Mouse (Mus musculus): ENCODE results near the gene Ttc4. TPM values are rescaled to one million over a fixed set of nuclear protein-coding genes. Genes with fewer than 3 reads are reported as not detected.
A peak's percentile ranks its signal among the peaks of the same experiment; 100 is the strongest.

Ttc4 gene
- polyA plus RNA-seq, 1 experiment from 2014 or later = 106 TPM

DNA sequence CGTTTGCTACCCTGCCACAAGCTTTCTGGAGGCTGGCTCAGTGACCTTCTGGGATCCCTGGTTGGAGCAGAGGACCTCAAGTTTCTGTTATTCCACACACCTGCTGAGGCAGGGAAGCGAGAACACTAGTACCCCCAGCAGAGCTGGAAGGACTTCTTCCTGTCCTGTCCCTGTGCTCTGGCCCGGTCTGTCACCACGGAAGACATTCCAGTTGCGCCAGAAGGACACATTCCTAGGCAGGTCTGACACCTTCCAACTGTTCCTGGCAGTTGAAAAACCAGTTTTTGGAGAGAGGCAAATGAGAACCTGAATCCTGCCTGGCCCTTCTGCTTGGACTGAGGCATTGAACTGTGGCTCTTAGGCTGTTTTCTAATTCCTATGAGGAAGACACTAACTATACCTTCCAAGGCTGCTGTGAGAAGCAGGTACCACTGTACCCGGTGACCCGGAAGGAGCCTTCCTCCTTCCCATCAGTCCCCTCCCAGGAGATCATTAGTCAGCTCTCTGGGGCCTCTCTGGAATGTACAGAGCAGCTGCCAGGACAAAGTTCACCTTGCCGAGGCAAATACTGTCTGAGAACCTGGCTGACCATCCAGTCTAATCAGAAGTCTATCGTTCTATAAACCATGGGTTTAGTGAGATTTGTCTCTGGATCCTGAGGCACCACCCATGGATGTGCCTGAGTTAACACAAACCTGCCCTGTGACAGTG is 49.9 kb downstream of the Ttc4 start:
- no peak overlapping the region for H3K9ac ChIP-seq
- no peaks in the 10 kb centered on the region for H3K36me3 ChIP-seq
- no peak for ATAC-seq (ENCODE audit: insufficient number of reproducible peaks, insufficient read depth, low FRiP score, low TSS enrichment)
- H3K4me2 ChIP-seq (replicated peaks) = no peak overlapping the region
- H3K27me3 ChIP-seq = peaks cover 37% of the 10 kb centered on the region
- H3K9me3 ChIP-seq = no peaks in the 10 kb centered on the region
- 50% methylated on average over 9 of the region's 9 CpGs for WGBS
- peaks cover 8% of the 10 kb centered on the region for H3K4me1 ChIP-seq
- H3K27ac ChIP-seq = no peak overlapping the region
- H3K4me3 ChIP-seq = no peak overlapping the region

GRCm38 (mm10) chr4:106627809-106628208 is 50.9 kb downstream of the Ttc4 start:
- H3K4me3 ChIP-seq = no peak overlapping the region
- no peaks in the 10 kb centered on the region for H3K9me3 ChIP-seq
- no peak for ATAC-seq (ENCODE audit: insufficient number of reproducible peaks, insufficient read depth, low FRiP score, low TSS enrichment)
- H3K4me2 ChIP-seq (replicated peaks) = no peak overlapping the region
- no peaks in the 10 kb centered on the region for H3K36me3 ChIP-seq
- WGBS = 70% methylated on average over 5 of the region's 5 CpGs
- H3K27me3 ChIP-seq = peaks cover 47% of the 10 kb centered on the region
- H3K27ac ChIP-seq = no peak overlapping the region
- H3K9ac ChIP-seq = no peak overlapping the region
- H3K4me1 ChIP-seq = peaks cover 8% of the 10 kb centered on the region

GRCm38 (mm10) chr4:106624271-106624670 is 54.5 kb downstream of the Ttc4 start:
- Histone ChIP-seq H3K9me3 (no peaks in the 10 kb centered on the region), H3K9ac (no peak overlapping the region), H3K4me1 (no peaks in the 10 kb centered on the region), H3K4me2 (replicated peaks) (no peak overlapping the region), H3K27me3 (peaks cover 69% of the 10 kb centered on the region), H3K4me3 (no peak overlapping the region), H3K27ac (no peak overlapping the region), H3K36me3 (no peaks in the 10 kb centered on the region)
- WGBS = 86% methylated on average over 10 of the region's 10 CpGs
- ATAC-seq (ENCODE audit: insufficient number of reproducible peaks, insufficient read depth, low FRiP score, low TSS enrichment) = no peak

DNA sequence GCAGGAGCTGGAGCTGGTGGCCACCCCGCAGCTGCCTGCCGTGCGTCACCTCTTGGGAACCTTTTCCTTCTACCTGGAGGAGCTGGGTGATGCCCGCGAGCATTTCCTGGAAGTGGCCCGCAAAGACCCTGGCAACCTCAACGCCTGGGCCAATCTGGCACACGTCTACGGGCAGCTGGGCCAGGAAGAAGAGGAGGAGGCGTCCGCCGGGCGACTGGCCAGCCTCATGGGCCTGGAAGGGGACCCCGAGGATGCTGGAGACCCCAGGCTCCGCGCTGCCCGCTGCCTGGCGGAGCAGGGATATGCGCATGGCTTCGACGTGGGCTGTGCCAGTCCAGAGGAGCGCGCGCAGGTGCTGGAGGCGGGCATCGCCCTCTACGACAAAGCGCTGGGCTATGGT is 56.0 kb downstream of the Ttc4 start:
- Histone ChIP-seq H3K4me1 (no peaks in the 10 kb centered on the region), H3K4me2 (replicated peaks) (no peak overlapping the region), H3K27ac (no peak overlapping the region), H3K9me3 (no peaks in the 10 kb centered on the region), H3K9ac (no peak overlapping the region), H3K36me3 (no peaks in the 10 kb centered on the region), H3K27me3 (peaks cover 69% of the 10 kb centered on the region), H3K4me3 (no peak overlapping the region)
- WGBS = 30% methylated on average over 28 of the region's 28 CpGs
- no peak for ATAC-seq (ENCODE audit: insufficient number of reproducible peaks, insufficient read depth, low FRiP score, low TSS enrichment)

- no peak for ATAC-seq (ENCODE audit: insufficient number of reproducible peaks, insufficient read depth, low FRiP score, low TSS enrichment)
- H3K36me3 ChIP-seq = no peaks in the 10 kb centered on the region
- no peak within 1 kb of the TSS for H3K27ac ChIP-seq
- H3K4me3 ChIP-seq = no peak within 1 kb of the TSS
- H3K9ac ChIP-seq = no peak within 1 kb of the TSS
- H3K9me3 ChIP-seq = no peaks in the 10 kb centered on the region
- H3K4me1 ChIP-seq = peaks cover 6% of the 10 kb centered on the region
- no peak within 1 kb of the TSS for H3K4me2 ChIP-seq (replicated peaks)
- 28% methylated on average over 16 of the region's 16 CpGs for WGBS
- H3K27me3 ChIP-seq = peaks cover 63% of the 10 kb centered on the region
Observed at GRCm38 (mm10) chr4:106622030-106622493, 56.7 kb downstream of the Ttc4 start, which contains the start of gene Ttc22. Gene Ttc22 (plus strand): TSS chr4:106622432.

GRCm38 (mm10) chr4:106621428-106621827 is 57.3 kb downstream of the Ttc4 start:
- no peak overlapping the region for H3K9ac ChIP-seq
- no peaks in the 10 kb centered on the region for H3K9me3 ChIP-seq
- no peak overlapping the region for H3K4me3 ChIP-seq
- peaks cover 10% of the 10 kb centered on the region for H3K4me1 ChIP-seq
- no peaks in the 10 kb centered on the region for H3K36me3 ChIP-seq
- no peak for ATAC-seq (ENCODE audit: insufficient number of reproducible peaks, insufficient read depth, low FRiP score, low TSS enrichment)
- H3K27ac ChIP-seq = no peak overlapping the region
- H3K4me2 ChIP-seq (replicated peaks) = no peak overlapping the region
- WGBS = 73% methylated on average over 3 of the region's 3 CpGs
- H3K27me3 ChIP-seq = peaks cover 63% of the 10 kb centered on the region

- Histone ChIP-seq H3K4me2 (replicated peaks) (no peak overlapping the region), H3K9me3 (no peaks in the 10 kb centered on the region), H3K27me3 (peaks cover 38% of the 10 kb centered on the region), H3K4me3 (no peak overlapping the region), H3K4me1 (peaks cover 10% of the 10 kb centered on the region), H3K27ac (no peak overlapping the region), H3K36me3 (no peaks in the 10 kb centered on the region), H3K9ac (no peak overlapping the region)
- WGBS = 83% methylated on average over 4 of the region's 4 CpGs
- ATAC-seq (ENCODE audit: insufficient number of reproducible peaks, insufficient read depth, low FRiP score, low TSS enrichment) = no peak
Observed at GRCm38 (mm10) chr4:106618898-106619297, 59.8 kb downstream of the Ttc4 start.

DNA sequence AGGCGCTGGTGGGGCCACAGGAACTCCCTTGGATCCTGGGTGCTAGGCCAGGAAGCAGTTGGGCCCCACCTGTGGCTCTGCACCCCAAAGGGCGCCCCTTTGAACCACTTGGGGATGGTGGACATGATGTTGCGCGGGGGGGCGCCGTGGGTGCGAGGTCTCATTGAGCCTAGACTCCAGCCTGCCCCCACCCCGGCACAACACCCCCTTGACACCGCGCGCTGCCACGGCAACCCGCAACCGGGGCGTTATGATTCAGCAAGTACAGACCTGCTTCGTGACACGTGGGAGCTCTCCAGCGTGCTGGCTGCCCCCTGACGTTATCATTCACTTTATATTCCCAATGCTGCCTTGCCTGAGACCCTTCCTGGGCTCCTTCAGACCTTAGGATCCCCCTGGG is 61.7 kb downstream of the Ttc4 start, which contains the start of gene Lexm:
Lexm (minus strand) TSS at position 186 of the 400 bp plus-strand sequence.
- 2% methylated on average over 19 of the region's 19 CpGs for WGBS
- no peak for ATAC-seq (ENCODE audit: insufficient number of reproducible peaks, insufficient read depth, low FRiP score, low TSS enrichment)
- no peak within 1 kb of the TSS for H3K27ac ChIP-seq
- H3K9ac ChIP-seq = no peak within 1 kb of the TSS
- no peak within 1 kb of the TSS for H3K4me3 ChIP-seq
- H3K9me3 ChIP-seq = no peaks in the 10 kb centered on the region
- H3K36me3 ChIP-seq = no peaks in the 10 kb centered on the region
- H3K27me3 ChIP-seq = peaks cover 19% of the 10 kb centered on the region
- peak within 1 kb of the TSS; percentile 42 for H3K4me2 ChIP-seq (replicated peaks)
- peaks cover 10% of the 10 kb centered on the region for H3K4me1 ChIP-seq

- H3K4me2 ChIP-seq (replicated peaks) = no peak overlapping the region
- no peaks in the 10 kb centered on the region for H3K36me3 ChIP-seq
- peaks cover 7% of the 10 kb centered on the region for H3K27me3 ChIP-seq
- peaks cover 10% of the 10 kb centered on the region for H3K4me1 ChIP-seq
- WGBS = 76% methylated on average over 12 of the region's 12 CpGs
- H3K9ac ChIP-seq = no peak overlapping the region
- ATAC-seq (ENCODE audit: insufficient number of reproducible peaks, insufficient read depth, low FRiP score, low TSS enrichment) = no peak
- H3K4me3 ChIP-seq = no peak overlapping the region
- no peak overlapping the region for H3K27ac ChIP-seq
- H3K9me3 ChIP-seq = no peaks in the 10 kb centered on the region
Observed at GRCm38 (mm10) chr4:106615637-106616036, 63.1 kb downstream of the Ttc4 start.

DNA sequence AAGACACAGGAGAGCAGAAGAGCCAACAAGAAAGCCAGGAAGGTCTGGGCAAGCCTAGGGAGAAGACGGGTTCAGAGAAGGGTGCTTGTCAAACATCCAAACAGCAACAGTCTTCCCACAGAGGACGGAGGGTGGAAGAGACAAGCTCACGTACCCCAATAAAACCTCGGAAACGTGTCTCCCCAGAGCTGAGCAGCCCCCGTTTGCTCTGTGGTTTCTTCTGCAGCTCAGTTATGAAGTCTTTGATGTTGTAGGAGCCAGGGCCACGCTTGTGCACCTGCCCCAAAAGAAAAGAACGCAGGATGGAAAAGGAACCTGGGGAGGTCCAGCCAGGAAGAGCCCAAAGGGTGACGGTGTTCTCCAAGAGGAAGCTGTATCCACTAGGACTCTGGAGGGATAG is 63.9 kb downstream of the Ttc4 start:
- Histone ChIP-seq H3K9ac (no peak overlapping the region), H3K36me3 (no peaks in the 10 kb centered on the region), H3K27me3 (peaks cover 7% of the 10 kb centered on the region), H3K4me1 (peaks cover 10% of the 10 kb centered on the region), H3K4me3 (no peak overlapping the region), H3K9me3 (no peaks in the 10 kb centered on the region), H3K4me2 (replicated peaks) (no peak overlapping the region), H3K27ac (no peak overlapping the region)
- ATAC-seq (ENCODE audit: insufficient number of reproducible peaks, insufficient read depth, low FRiP score, low TSS enrichment) = no peak
- 86% methylated on average over 9 of the region's 9 CpGs for WGBS

GRCm38 (mm10) chr4:106614180-106614797 is 64.5 kb downstream of the Ttc4 start:
- Histone ChIP-seq H3K27me3 (peaks cover 4% of the 10 kb centered on the region), H3K9me3 (no peaks in the 10 kb centered on the region), H3K4me2 (replicated peaks) (no peak overlapping the region), H3K4me1 (peaks cover 10% of the 10 kb centered on the region), H3K36me3 (no peaks in the 10 kb centered on the region), H3K27ac (no peak overlapping the region), H3K4me3 (no peak overlapping the region), H3K9ac (no peak overlapping the region)
- 42% methylated on average over 7 of the region's 7 CpGs for WGBS
- ATAC-seq (ENCODE audit: insufficient number of reproducible peaks, insufficient read depth, low FRiP score, low TSS enrichment) = peak; percentile 78

GRCm38 (mm10) chr4:106613560-106613959 is 65.2 kb downstream of the Ttc4 start:
- Histone ChIP-seq H3K4me2 (replicated peaks) (no peak overlapping the region), H3K27ac (no peak overlapping the region), H3K4me1 (peaks cover 10% of the 10 kb centered on the region), H3K4me3 (no peak overlapping the region), H3K36me3 (no peaks in the 10 kb centered on the region), H3K9ac (no peak overlapping the region), H3K9me3 (no peaks in the 10 kb centered on the region), H3K27me3 (peaks cover 4% of the 10 kb centered on the region)
- no peak for ATAC-seq (ENCODE audit: insufficient number of reproducible peaks, insufficient read depth, low FRiP score, low TSS enrichment)
- 76% methylated on average over 3 of the region's 3 CpGs for WGBS
